Mouse (Mus musculus) myocyte (in vitro differentiated cells): ENCODE measurements around the gene Lrfn5. TPM values are rescaled to one million over a fixed set of nuclear protein-coding genes. Genes with fewer than 3 reads are reported as not detected.

ENCODE experiments used
- H3K27me3 ChIP-seq: one replicate; pipeline ENCODE4 v1.6.1; 2011; ENCODE audit not compliant: control insufficient read depth, insufficient read depth, insufficient read length
- H3K36me3 ChIP-seq: one replicate; pipeline ENCODE4 v1.6.1; 2011; ENCODE audit not compliant: control insufficient read depth, insufficient read depth
- H3K4me2 ChIP-seq: one replicate; pipeline ENCODE4 v1.6.1; 2011; ENCODE audit warnings: low read depth, control low read depth
- H3K4me3 ChIP-seq: one replicate; pipeline ENCODE4 v1.5.1; 2011; ENCODE audit warnings: mild to moderate bottlenecking, control low read depth, moderate library complexity
- H3K79me2 ChIP-seq: one replicate; pipeline ENCODE4 v1.6.1; 2011; ENCODE audit not compliant: control insufficient read depth, insufficient read depth
- H3ac ChIP-seq: one replicate; pipeline ENCODE4 v1.6.1; 2011; ENCODE audit not compliant: control insufficient read depth, insufficient read length
- CEBPB ChIP-seq: IDR thresholded peaks from 2 replicates; pipeline ENCODE4 v1.6.1; 2011; ENCODE audit warnings: mild to moderate bottlenecking, moderate library complexity; ENCODE audit not compliant: poor library complexity, insufficient read depth, severe bottlenecking
- E2F4 ChIP-seq: IDR thresholded peaks from one replicate; pipeline ENCODE4 v1.6.1; 2011; ENCODE audit warnings: mild to moderate bottlenecking, control low read depth, moderate library complexity; ENCODE audit not compliant: insufficient read depth
- MAX ChIP-seq: IDR thresholded peaks from one replicate; pipeline ENCODE4 v1.6.1; 2011; ENCODE audit warnings: low read depth, mild to moderate bottlenecking, control low read depth
- MYOD1 ChIP-seq, 3 experiments: IDR thresholded peaks; one replicate each; pipeline ENCODE4 v1.6.1; 2011; ENCODE audit warnings: control low read depth in 2 of 3, low read depth in 2 of 3, mild to moderate bottlenecking in 2 of 3, moderate library complexity in 1 of 3; ENCODE audit not compliant: insufficient read length in 2 of 3, control insufficient read depth in 1 of 3
- MYOG ChIP-seq, 3 experiments: IDR thresholded peaks; one replicate each; pipeline ENCODE4 v1.6.1; 2011; ENCODE audit warnings: control low read depth in 2 of 3, low read depth in 2 of 3, mild to moderate bottlenecking in 2 of 3; ENCODE audit not compliant: insufficient read length in 2 of 3, control insufficient read depth in 1 of 3, insufficient read depth in 1 of 3
- POLR2A ChIP-seq: IDR thresholded peaks from one replicate; pipeline ENCODE4 v1.6.1; 2011; ENCODE audit warnings: low read depth, mild to moderate bottlenecking, control low read depth, moderate library complexity; ENCODE audit not compliant: insufficient read length
- POLR2AphosphoS2 ChIP-seq: IDR thresholded peaks from one replicate; pipeline ENCODE4 v1.6.1; 2011; ENCODE audit warnings: low read depth, control low read depth; ENCODE audit not compliant: insufficient read length
- REST ChIP-seq: IDR thresholded peaks from one replicate; pipeline ENCODE4 v1.6.1; 2011; ENCODE audit warnings: mild to moderate bottlenecking, control low read depth, moderate library complexity; ENCODE audit not compliant: insufficient read depth, insufficient read length
- SRF ChIP-seq: IDR thresholded peaks from one replicate; pipeline ENCODE4 v1.6.1; 2011; ENCODE audit warnings: low read depth; ENCODE audit not compliant: control insufficient read depth, insufficient read length
- TCF12 ChIP-seq: IDR thresholded peaks from one replicate; pipeline ENCODE4 v1.6.1; 2011; ENCODE audit warnings: mild to moderate bottlenecking, control low read depth; ENCODE audit not compliant: poor library complexity, insufficient read depth, severe bottlenecking
- TCF3 ChIP-seq: IDR thresholded peaks from one replicate; pipeline ENCODE4 v1.6.1; 2011; ENCODE audit warnings: low read depth, control low read depth; ENCODE audit not compliant: insufficient read length
- USF1 ChIP-seq: IDR thresholded peaks from one replicate; pipeline ENCODE4 v1.6.1; 2011; ENCODE audit warnings: low read depth, mild to moderate bottlenecking, control low read depth, moderate library complexity
- polyA plus RNA-seq: library from polyadenylated mRNA; unstranded; fragments of >200 nt; fragmentation: generic; extraction: Trizol; gene quantifications from one replicate; pipeline ENCODE4 v1.2.1, GENCODE M21; 2012; ENCODE audit warnings: missing spikeins

The Lrfn5 gene
- not detected for polyA plus RNA-seq

GRCm38 (mm10) chr12:61522829-61523370, at the start of gene Lrfn5:
Gene Lrfn5 (plus strand): TSS chr12:61523150.
- no peak within 1 kb of the TSS for H3K4me3 ChIP-seq
- no peaks in the 10 kb centered on the region for H3K27me3 ChIP-seq
- H3ac ChIP-seq, result no peak within 1 kb of the TSS
- no peak within 1 kb of the TSS for H3K4me2 ChIP-seq
- TF ChIP-seq REST, result no peak
- no peak for TF ChIP-seq TCF3
- no peak for TF ChIP-seq MYOD1 (IDR thresholded peaks at IDR 0.05; ENCODE audit: control insufficient read depth in 1 of 3, insufficient read length in 2 of 3, low read depth in 2 of 3)
- TF ChIP-seq TCF12, result no peak
- H3K36me3 ChIP-seq, result no peaks in the 10 kb centered on the region
- no peaks in the 10 kb centered on the region for H3K79me2 ChIP-seq

GRCm38 (mm10) chr12:61521501-61522147, 1.3 kb upstream of the Lrfn5 start:
- H3K4me2 ChIP-seq, result no peak overlapping the region
- no peaks in the 10 kb centered on the region for H3K79me2 ChIP-seq
- no peaks in the 10 kb centered on the region for H3K36me3 ChIP-seq
- H3ac ChIP-seq, result no peak overlapping the region
- no peak overlapping the region for H3K4me3 ChIP-seq
- TF ChIP-seq USF1, result no peak
- no peak for TF ChIP-seq MYOD1 (IDR thresholded peaks at IDR 0.05; ENCODE audit: control insufficient read depth in 1 of 3, insufficient read length in 2 of 3, low read depth in 2 of 3)
- TF ChIP-seq POLR2A, result no peak
- TF ChIP-seq REST, result no peak
- TF ChIP-seq E2F4, result no peak
- TF ChIP-seq SRF, result no peak
- TF ChIP-seq MYOG (IDR thresholded peaks at IDR 0.05; ENCODE audit: control insufficient read depth in 1 of 3, insufficient read depth in 1 of 3, insufficient read length in 2 of 3, low read depth in 2 of 3), result no peak
- no peak for TF ChIP-seq TCF12
- no peak for TF ChIP-seq TCF3
- no peak for TF ChIP-seq MAX
- no peak for TF ChIP-seq CEBPB
- TF ChIP-seq POLR2AphosphoS2, result no peak
- H3K27me3 ChIP-seq, result no peaks in the 10 kb centered on the region

- Histone ChIP-seq H3K79me2 (no peaks in the 10 kb centered on the region), H3K27me3 (no peaks in the 10 kb centered on the region), H3ac (no peak overlapping the region), H3K36me3 (no peaks in the 10 kb centered on the region), H3K4me2 (no peak overlapping the region), H3K4me3 (no peak overlapping the region)
- TF ChIP-seq MYOD1 (IDR thresholded peaks at IDR 0.05; ENCODE audit: control insufficient read depth in 1 of 3, insufficient read length in 2 of 3, low read depth in 2 of 3) (no peak), USF1 (no peak), MAX (no peak), CEBPB (no peak), POLR2A (no peak), SRF (no peak), MYOG (IDR thresholded peaks at IDR 0.05; ENCODE audit: control insufficient read depth in 1 of 3, insufficient read depth in 1 of 3, insufficient read length in 2 of 3, low read depth in 2 of 3) (no peak), TCF3 (no peak)
Observed at GRCm38 (mm10) chr12:61522148-61522828, 662 bp upstream of the Lrfn5 start.

- H3K4me2 ChIP-seq, result no peak overlapping the region
- H3K27me3 ChIP-seq, result no peaks in the 10 kb centered on the region
- H3K4me3 ChIP-seq, result no peak overlapping the region
- no peaks in the 10 kb centered on the region for H3K79me2 ChIP-seq
- no peaks in the 10 kb centered on the region for H3K36me3 ChIP-seq
- TF ChIP-seq E2F4 (no peak), POLR2AphosphoS2 (no peak), MYOD1 (IDR thresholded peaks at IDR 0.05; ENCODE audit: control insufficient read depth in 1 of 3, insufficient read length in 2 of 3, low read depth in 2 of 3) (no peak), POLR2A (no peak), CEBPB (no peak), TCF12 (no peak), SRF (no peak), TCF3 (no peak), REST (no peak), MAX (no peak), MYOG (IDR thresholded peaks at IDR 0.05; ENCODE audit: control insufficient read depth in 1 of 3, insufficient read depth in 1 of 3, insufficient read length in 2 of 3, low read depth in 2 of 3) (no peak), USF1 (no peak)
- H3ac ChIP-seq, result no peak overlapping the region
Observed at GRCm38 (mm10) chr12:61523631-61524182, 757 bp downstream of the Lrfn5 start.
